Mouse (Mus musculus): ENCODE measurements around the gene Tle1. TPM values are rescaled to one million over a fixed set of nuclear protein-coding genes. Genes with fewer than 3 reads are reported as not detected.

Gene Tle1
- polyA plus RNA-seq, 1 experiment from 2014 or later = 45.9 TPM

DNA sequence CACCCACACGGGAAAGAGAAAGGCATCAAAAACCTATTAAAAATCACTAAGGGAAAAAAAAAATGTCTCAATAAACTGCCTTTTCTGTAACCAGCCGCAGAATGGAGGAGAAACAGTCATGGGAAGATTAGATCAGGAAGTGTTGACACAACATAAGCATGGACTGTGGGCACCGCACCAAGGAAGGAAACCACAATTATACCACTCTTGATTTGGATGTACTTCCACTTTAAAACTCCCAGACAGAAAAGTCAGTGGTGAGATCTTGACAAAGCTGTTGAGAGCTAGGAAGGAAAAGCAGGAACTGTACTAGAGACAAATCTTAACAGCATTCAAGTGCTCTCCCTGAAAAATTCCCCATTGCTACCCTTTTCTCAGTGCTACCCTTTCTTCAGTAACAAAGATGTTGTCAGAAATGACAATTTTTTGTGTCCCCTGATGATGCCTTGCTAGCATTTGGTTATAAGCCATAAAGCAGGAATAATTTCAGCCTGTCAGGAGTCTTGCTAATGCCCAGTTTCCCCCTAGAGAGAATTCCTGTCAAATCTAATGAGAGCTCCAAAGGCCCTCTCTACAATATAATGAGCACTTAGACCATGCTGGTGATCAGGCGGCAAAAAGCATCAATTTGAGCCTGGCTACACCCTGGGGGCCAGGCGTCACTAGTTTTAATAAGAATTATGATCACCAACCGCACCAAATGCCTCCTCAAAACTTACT is 5.4 kb downstream of the Tle1 start:
- Histone ChIP-seq H3K27ac (no peak overlapping the region), H3K4me1 (replicated peaks) (peaks cover 63% of the 10 kb centered on the region), H3K27me3 (peaks cover 7% of the 10 kb centered on the region; the same call in 1 of the 2 replicates), H3K9me3 (no peaks in the 10 kb centered on the region), H3K36me3 (peaks cover 5% of the 10 kb centered on the region; the same call in 1 of the 2 replicates), H3K4me2 (replicated peaks) (peak overlapping the region; percentile 76), H3K4me3 (replicated peaks) (peak overlapping the region; percentile 73), H3K9ac (replicated peaks) (peak overlapping the region; percentile 41; the same call in 1 of the 2 replicates)
- 46% methylated on average over 6 of the region's 6 CpGs for WGBS
- ATAC-seq = no peak

GRCm38 (mm10) chr4:72193276-72193675 is 7.4 kb downstream of the Tle1 start:
- H3K9me3 ChIP-seq = no peaks in the 10 kb centered on the region
- H3K36me3 ChIP-seq = peaks cover 5% of the 10 kb centered on the region; the same call in 1 of the 2 replicates
- H3K4me3 ChIP-seq (replicated peaks) = no peak overlapping the region
- ATAC-seq = no peak
- H3K9ac ChIP-seq (replicated peaks) = no peak overlapping the region
- H3K27me3 ChIP-seq = peaks cover 7% of the 10 kb centered on the region; the same call in 1 of the 2 replicates
- H3K4me2 ChIP-seq (replicated peaks) = no peak overlapping the region
- H3K27ac ChIP-seq = no peak overlapping the region
- 83% methylated on average over 1 of the region's 1 CpGs for WGBS
- H3K4me1 ChIP-seq (replicated peaks) = peaks cover 68% of the 10 kb centered on the region

DNA sequence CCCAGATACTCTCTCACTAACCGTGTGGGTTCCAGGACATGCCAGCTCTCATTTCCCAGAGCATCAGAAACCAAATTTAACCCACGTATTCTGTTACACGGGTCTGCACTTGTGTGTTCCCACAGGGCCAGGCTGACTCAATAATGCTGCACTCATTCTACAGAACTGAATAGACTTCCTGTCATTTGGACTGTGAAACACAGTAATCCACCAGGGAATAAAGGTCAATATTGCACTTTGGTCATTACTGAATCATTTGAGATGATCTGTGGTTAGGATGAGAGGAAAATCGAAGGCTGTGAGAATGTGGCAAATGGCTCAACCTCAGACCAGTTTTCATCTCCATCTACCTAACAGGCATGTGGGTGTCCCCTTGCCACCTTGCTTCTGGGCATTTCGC is 16.2 kb downstream of the Tle1 start:
- Histone ChIP-seq H3K4me2 (replicated peaks) (no peak overlapping the region), H3K4me1 (replicated peaks) (peaks cover 46% of the 10 kb centered on the region), H3K9ac (replicated peaks) (no peak overlapping the region), H3K36me3 (peaks cover 9% of the 10 kb centered on the region; the same call in 1 of the 2 replicates), H3K9me3 (no peaks in the 10 kb centered on the region), H3K4me3 (replicated peaks) (no peak overlapping the region), H3K27ac (no peak overlapping the region), H3K27me3 (no peaks in the 10 kb centered on the region)
- WGBS = 70% methylated on average over 5 of the region's 5 CpGs
- no peak for ATAC-seq

GRCm38 (mm10) chr4:72182343-72182988 is 18.3 kb downstream of the Tle1 start:
- Histone ChIP-seq H3K9me3 (no peaks in the 10 kb centered on the region), H3K27ac (no peak overlapping the region), H3K4me3 (replicated peaks) (no peak overlapping the region), H3K4me2 (replicated peaks) (no peak overlapping the region), H3K27me3 (no peaks in the 10 kb centered on the region), H3K36me3 (peaks cover 9% of the 10 kb centered on the region; the same call in 1 of the 2 replicates), H3K4me1 (replicated peaks) (peaks cover 38% of the 10 kb centered on the region), H3K9ac (replicated peaks) (no peak overlapping the region)
- ATAC-seq = peak; percentile 51

DNA sequence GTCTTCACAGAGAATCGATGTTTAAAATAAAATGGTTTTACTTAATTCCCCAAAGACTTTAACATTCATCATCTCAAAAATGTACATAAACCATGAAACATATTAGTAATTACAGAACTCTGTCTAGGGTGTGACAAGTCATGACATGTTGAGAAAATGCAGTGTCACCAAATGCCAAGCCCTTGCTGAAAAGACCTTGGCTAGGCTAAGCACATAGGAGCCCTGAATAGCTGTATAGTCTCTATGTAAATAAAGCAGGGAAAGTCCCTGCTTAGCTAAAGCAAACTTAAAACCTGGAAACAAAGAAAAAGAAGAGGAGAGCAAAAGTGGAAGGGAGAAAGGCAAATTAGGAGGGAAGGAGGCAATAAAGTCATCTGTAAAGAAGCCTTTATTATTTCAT is 24.8 kb downstream of the Tle1 start:
- no peak overlapping the region for H3K4me2 ChIP-seq (replicated peaks)
- peaks cover 12% of the 10 kb centered on the region for H3K36me3 ChIP-seq
- no peak for ATAC-seq
- H3K4me1 ChIP-seq (replicated peaks) = no peaks in the 10 kb centered on the region
- peaks cover 4% of the 10 kb centered on the region; the same call in 1 of the 2 replicates for H3K9me3 ChIP-seq
- no peak overlapping the region for H3K27ac ChIP-seq
- H3K4me3 ChIP-seq (replicated peaks) = no peak overlapping the region
- peaks cover 27% of the 10 kb centered on the region; the same call in 1 of the 2 replicates for H3K27me3 ChIP-seq
- 97% methylated on average over 1 of the region's 1 CpGs for WGBS
- no peak overlapping the region for H3K9ac ChIP-seq (replicated peaks)

DNA sequence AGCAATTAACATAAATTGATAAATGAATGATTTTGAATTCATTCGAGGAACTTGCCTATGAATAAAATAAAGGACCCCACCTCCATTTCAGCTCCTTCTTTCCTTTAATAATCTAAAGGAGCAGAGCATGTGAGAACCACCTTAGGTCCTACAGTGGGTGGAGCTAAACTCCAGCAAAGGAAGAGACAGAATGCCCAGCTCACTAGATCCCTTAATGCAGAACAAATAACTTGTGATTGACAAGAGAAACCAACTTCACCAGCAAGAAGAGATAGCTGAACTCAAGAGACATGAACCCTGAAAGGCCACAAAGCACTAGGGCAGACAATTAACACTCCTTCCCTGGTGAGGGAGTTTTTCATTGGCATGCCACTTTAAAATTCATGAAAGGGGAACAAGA is 32.5 kb downstream of the Tle1 start:
- ATAC-seq = peak; percentile 78
- no peak overlapping the region for H3K9ac ChIP-seq (replicated peaks)

DNA sequence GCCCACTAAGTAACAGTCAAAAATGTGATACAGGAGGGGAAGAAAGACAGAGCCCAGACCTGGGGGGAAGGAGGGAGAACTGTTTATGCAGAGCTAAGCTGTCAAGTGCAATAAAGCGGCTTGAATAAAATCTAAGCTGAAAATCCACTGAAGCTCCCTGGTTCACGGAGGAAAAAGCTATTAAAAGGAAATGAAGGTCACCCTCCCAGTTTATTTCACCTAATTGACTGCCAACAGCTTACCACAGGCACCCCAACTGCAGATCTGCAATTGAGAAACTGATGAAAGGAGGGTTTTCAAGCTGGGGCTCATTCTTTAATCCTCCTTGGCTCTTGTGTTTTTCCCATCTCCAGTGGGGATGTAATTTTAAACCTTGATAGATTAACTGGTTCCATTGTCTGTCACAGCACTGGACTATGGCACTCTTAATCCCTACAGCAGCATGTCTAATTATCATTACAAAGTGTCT is 32.9 kb downstream of the Tle1 start:
- Histone ChIP-seq H3K9ac (replicated peaks) (no peak overlapping the region), H3K27me3 (peaks cover 22% of the 10 kb centered on the region), H3K4me2 (replicated peaks) (no peak overlapping the region), H3K27ac (peak overlapping the region; percentile 64), H3K9me3 (no peaks in the 10 kb centered on the region), H3K4me3 (replicated peaks) (no peak overlapping the region), H3K36me3 (peaks cover 4% of the 10 kb centered on the region; the same call in 1 of the 2 replicates), H3K4me1 (replicated peaks) (peaks cover 44% of the 10 kb centered on the region)
- 6% methylated on average over 2 of the region's 2 CpGs for WGBS
- peak; percentile 95 for ATAC-seq

More for the DNA sequence above, 32.5 kb downstream of the Tle1 start:
- peak overlapping the region; percentile 64 for H3K27ac ChIP-seq
- peaks cover 20% of the 10 kb centered on the region for H3K27me3 ChIP-seq
- peaks cover 44% of the 10 kb centered on the region for H3K4me1 ChIP-seq (replicated peaks)
- no peak overlapping the region for H3K4me2 ChIP-seq (replicated peaks)
- 4% methylated on average over 1 of the region's 1 CpGs for WGBS
- H3K9me3 ChIP-seq = no peaks in the 10 kb centered on the region
- H3K4me3 ChIP-seq (replicated peaks) = no peak overlapping the region
- H3K36me3 ChIP-seq = peaks cover 4% of the 10 kb centered on the region; the same call in 1 of the 2 replicates

DNA sequence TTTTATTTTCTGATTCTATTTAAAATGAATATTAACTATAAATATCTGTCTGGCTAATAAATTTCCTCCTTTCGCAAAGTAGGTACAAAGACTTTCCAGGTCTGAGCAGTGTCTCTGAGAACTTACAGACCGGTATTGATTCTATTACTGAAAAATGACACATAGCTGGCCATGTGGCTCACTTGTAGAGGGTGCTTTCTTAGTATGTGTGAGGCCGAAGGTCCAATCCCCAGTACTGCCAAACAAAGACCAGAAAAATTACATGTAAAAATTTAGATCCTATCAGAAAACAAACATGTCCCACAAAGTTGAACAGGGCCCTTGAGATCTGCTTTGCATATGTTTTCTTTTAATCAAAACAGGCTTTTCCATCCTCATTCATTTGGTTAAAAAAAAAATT is 33.5 kb downstream of the Tle1 start:
- Histone ChIP-seq H3K4me2 (replicated peaks) (peak overlapping the region; percentile 4; the same call in 1 of the 2 replicates), H3K9ac (replicated peaks) (no peak overlapping the region), H3K4me1 (replicated peaks) (peaks cover 44% of the 10 kb centered on the region), H3K4me3 (replicated peaks) (no peak overlapping the region), H3K9me3 (no peaks in the 10 kb centered on the region), H3K36me3 (peaks cover 4% of the 10 kb centered on the region; the same call in 1 of the 2 replicates), H3K27ac (peak overlapping the region; percentile 64), H3K27me3 (peaks cover 22% of the 10 kb centered on the region)
- peak; percentile 28; the same call in 1 of the 2 replicates for ATAC-seq
- 19% methylated on average over 3 of the region's 3 CpGs for WGBS

- H3K4me2 ChIP-seq (replicated peaks) = 0 out of 2 replicates have a peak overlapping the region, but pooled peaks have one; percentile 6
- peaks cover 18% of the 10 kb centered on the region for H3K27me3 ChIP-seq
- ATAC-seq = no peak
- H3K27ac ChIP-seq = peak overlapping the region; percentile 47
- 22% methylated on average over 2 of the region's 2 CpGs for WGBS
- H3K4me3 ChIP-seq (replicated peaks) = no peak overlapping the region
- peaks cover 49% of the 10 kb centered on the region for H3K4me1 ChIP-seq (replicated peaks)
- peaks cover 4% of the 10 kb centered on the region; the same call in 1 of the 2 replicates for H3K36me3 ChIP-seq
- H3K9ac ChIP-seq (replicated peaks) = no peak overlapping the region
- no peaks in the 10 kb centered on the region for H3K9me3 ChIP-seq
Observed at GRCm38 (mm10) chr4:72166561-72166960, 34.2 kb downstream of the Tle1 start.

- H3K9ac ChIP-seq (replicated peaks) = no peak overlapping the region
- no peak overlapping the region for H3K4me2 ChIP-seq (replicated peaks)
- peaks cover 52% of the 10 kb centered on the region for H3K4me1 ChIP-seq (replicated peaks)
- H3K36me3 ChIP-seq = peaks cover 4% of the 10 kb centered on the region; the same call in 1 of the 2 replicates
- H3K4me3 ChIP-seq (replicated peaks) = no peak overlapping the region
- peaks cover 19% of the 10 kb centered on the region for H3K27me3 ChIP-seq
- WGBS = 93% methylated on average over 9 of the region's 9 CpGs
- ATAC-seq = no peak
- no peak overlapping the region for H3K27ac ChIP-seq
- no peaks in the 10 kb centered on the region for H3K9me3 ChIP-seq
Observed at GRCm38 (mm10) chr4:72165765-72166164, 35.0 kb downstream of the Tle1 start.

- H3K27ac ChIP-seq = no peak overlapping the region
- 0 out of 2 replicates have a peak, but pooled peaks cover 6% of the 10 kb centered on the region for H3K36me3 ChIP-seq
- H3K9me3 ChIP-seq = no peaks in the 10 kb centered on the region
- no peak overlapping the region for H3K9ac ChIP-seq (replicated peaks)
- peaks cover 55% of the 10 kb centered on the region for H3K4me1 ChIP-seq (replicated peaks)
- peaks cover 33% of the 10 kb centered on the region for H3K27me3 ChIP-seq
- ATAC-seq = no peak
- no peak overlapping the region for H3K4me3 ChIP-seq (replicated peaks)
- H3K4me2 ChIP-seq (replicated peaks) = no peak overlapping the region
- WGBS = 95% methylated on average over 4 of the region's 4 CpGs
Observed at GRCm38 (mm10) chr4:72162445-72163218, 38.1 kb downstream of the Tle1 start.
